Mouse (Mus musculus): ENCODE data around the gene Tmem28.

Gene Tmem28

DNA sequence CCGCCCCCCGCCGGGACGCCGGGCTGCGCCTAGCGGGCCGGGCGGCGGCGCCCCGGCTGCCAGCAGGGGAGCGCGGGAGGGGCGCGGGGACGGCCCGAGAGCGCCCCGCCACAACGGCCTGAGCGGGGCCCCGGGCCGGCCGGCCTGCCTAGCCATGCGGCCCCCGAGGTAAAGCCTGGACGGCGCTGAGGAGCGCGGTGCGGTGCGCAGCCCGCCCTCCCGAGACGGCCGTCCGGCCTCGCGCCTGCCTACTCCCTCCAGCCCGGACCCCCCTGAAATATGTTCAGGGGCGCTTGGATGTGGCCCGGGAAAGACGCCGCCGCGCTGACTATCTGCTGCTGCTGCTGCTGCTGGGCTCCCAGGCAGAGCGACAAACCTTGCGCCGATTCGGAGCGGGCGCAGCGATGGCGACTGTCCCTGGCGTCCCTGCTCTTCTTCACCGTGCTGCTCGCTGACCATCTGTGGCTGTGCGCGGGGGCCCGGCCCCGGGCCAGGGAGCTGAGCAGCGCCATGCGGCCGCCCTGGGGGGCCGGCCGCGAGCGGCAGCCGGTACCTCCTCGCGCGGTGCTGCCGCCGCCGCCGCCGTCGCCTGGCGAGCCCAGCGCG is at the start of gene Tmem28:
Tmem28 (plus strand) TSS at position 232 of the 606 bp plus-strand sequence.
- ATAC-seq (ENCODE audit: insufficient number of reproducible peaks, low FRiP score, low TSS enrichment): no peak

GRCm38 (mm10) chrX:99780308-99780707 is 40.5 kb upstream of the Tmem28 start:
- no peak for ATAC-seq (ENCODE audit: insufficient number of reproducible peaks, low FRiP score, low TSS enrichment)

DNA sequence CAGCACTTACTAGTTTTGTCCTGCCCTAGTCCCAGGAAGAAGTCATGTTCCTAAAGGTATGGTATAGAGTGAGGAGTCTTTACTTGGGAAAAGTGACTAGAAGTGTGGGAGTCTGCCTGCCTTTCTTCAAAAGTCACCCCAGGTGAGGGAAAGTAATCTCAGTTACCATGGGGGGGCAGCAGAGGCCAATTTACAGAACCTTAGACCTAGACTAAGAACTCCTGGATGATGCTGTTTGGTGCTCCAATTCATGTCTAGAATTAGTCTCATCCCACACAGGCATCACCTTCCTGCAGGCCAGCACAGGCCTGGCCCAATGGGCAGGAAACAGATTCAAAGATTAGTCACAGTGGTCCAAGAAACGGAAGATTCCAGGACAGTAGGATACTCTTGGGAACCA is 12.4 kb upstream of the Tmem28 start:
- no peak for ATAC-seq (ENCODE audit: insufficient number of reproducible peaks, low FRiP score, low TSS enrichment)

- peak; percentile 83 for ATAC-seq (ENCODE audit: insufficient number of reproducible peaks, low FRiP score, low TSS enrichment)
These were observed 1.4 kb upstream of the Tmem28 start for GRCm38 (mm10) chrX:99819395-99819935.

DNA sequence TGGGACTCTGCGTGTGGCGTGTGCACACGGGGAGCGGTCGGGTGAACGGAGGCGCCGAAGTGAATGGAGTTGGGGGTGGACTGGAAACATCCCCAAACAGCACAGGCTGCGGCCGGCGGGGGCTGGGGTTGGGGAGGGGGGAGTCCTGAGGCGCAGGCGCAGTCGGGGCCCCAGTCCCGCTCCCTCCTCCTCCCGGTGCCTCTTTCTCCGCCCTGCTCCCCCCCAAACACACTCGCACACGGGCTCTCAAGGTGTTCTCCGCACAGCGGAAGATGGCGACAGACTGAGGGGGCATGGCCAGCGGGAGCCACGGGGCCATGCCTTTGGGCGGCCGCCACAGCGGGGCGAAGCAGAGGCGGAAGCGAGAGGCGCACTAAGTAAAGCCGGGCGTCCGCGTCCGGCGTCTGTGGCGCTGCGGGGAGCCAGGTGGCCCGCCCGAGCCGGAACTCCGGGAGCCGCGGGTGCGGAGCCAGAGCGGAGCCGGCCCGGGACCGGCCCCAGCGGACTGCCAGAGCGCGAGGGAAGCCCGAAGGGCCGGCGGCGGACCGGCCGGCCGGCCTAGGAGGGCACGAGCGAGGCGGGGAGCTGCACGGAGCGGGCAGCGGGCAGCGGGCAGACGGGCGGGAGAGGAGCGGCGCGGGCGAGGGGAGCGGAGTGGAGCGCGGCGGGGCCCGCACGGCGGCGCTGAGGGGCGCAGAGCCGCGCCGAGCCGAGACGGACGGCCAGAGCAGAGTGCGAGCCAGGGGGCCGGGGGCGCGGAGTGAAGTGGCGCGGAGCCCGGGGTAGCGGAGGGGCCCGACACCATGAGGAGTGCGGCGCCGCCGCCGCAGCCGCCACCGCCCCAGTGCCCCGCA is 658 bp upstream of the Tmem28 start:
- ATAC-seq (ENCODE audit: insufficient number of reproducible peaks, low FRiP score, low TSS enrichment): peak; percentile 65

DNA sequence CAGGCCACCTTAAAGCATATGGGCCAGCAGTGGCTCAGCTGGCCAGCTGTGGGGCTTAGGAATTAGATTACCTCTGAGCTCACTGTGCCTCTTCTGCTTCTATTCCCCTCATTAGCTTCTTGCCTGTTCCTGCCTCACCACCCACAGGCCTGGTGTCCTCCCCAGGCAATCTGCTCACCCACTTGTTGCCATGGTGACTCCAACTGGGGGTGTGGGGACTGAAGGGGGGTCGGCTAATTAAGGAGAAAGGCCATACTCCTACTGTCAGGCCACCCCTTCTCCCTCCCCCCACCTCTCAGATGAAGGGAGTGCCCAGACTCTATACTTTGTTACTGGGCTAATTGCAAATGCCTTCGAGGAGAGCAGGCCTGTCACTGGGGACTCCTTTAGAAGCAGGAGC is 21.3 kb downstream of the Tmem28 start:
- ATAC-seq (ENCODE audit: insufficient number of reproducible peaks, low FRiP score, low TSS enrichment): no peak

GRCm38 (mm10) chrX:99853261-99853741 is 32.5 kb downstream of the Tmem28 start:
- ATAC-seq (ENCODE audit: insufficient number of reproducible peaks, low FRiP score, low TSS enrichment): no peak

DNA sequence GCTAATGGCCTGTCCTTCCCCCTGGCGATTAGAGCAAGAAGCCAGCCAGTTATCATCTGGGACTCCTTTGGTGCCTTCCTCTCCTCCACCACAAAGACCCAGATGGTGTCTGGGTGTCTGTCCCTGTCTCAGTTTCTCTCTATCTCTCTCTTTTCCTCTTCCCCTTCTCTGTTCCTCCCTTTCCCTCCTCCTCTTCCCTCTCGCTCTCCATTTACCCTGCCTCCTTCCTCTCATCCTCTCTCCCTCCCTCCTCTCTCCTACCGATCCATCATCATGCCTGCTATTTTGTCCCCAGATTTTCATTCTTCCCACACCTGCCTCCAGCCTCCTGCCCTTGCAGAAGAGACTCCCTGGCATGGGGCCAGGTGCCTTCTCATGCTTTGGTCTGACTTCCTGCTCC is 33.0 kb downstream of the Tmem28 start:
- ATAC-seq (ENCODE audit: insufficient number of reproducible peaks, low FRiP score, low TSS enrichment): no peak

GRCm38 (mm10) chrX:99872228-99872627 is 51.4 kb downstream of the Tmem28 start:
- ATAC-seq (ENCODE audit: insufficient number of reproducible peaks, low FRiP score, low TSS enrichment): no peak

- ATAC-seq (ENCODE audit: insufficient number of reproducible peaks, low FRiP score, low TSS enrichment): no peak
These were observed 51.9 kb downstream of the Tmem28 start for GRCm38 (mm10) chrX:99872632-99873201.

DNA sequence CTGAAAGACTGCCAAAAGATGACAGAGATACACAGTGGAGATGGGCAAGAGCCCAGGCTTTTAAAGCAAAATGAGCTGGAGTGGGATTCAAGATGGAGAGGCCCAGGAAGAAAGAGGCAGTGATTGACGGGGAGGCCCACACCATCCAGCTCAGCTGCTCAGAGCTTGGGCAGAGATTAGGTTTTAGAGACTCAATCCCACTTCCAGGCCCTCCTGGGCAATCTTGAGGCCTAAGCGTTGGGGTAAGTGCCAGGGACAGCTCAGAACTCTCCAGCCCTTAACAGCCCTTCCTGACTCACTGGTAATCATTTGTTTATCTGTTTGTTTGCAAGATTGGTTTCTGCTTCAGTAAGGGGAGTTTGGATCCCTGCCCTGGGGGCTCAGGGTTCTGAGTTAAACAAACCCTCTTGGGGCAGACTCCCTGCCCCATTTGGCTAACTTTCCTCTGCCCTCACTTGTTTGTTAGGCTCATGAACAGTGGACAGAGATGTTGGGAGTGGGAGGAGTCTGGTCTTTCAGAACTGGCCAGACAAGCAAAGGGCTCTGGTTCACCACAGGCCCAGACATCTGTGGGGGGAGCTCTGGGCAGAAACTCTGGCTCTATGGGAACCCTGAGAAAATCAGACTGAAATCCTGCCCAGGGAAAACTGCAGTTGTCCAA is 52.6 kb downstream of the Tmem28 start:
- no peak for ATAC-seq (ENCODE audit: insufficient number of reproducible peaks, low FRiP score, low TSS enrichment)

GRCm38 (mm10) chrX:99873920-99874296 is 53.1 kb downstream of the Tmem28 start:
- no peak for ATAC-seq (ENCODE audit: insufficient number of reproducible peaks, low FRiP score, low TSS enrichment)

- ATAC-seq (ENCODE audit: insufficient number of reproducible peaks, low FRiP score, low TSS enrichment): no peak
These were observed 56.0 kb downstream of the Tmem28 start for GRCm38 (mm10) chrX:99876781-99877180.

DNA sequence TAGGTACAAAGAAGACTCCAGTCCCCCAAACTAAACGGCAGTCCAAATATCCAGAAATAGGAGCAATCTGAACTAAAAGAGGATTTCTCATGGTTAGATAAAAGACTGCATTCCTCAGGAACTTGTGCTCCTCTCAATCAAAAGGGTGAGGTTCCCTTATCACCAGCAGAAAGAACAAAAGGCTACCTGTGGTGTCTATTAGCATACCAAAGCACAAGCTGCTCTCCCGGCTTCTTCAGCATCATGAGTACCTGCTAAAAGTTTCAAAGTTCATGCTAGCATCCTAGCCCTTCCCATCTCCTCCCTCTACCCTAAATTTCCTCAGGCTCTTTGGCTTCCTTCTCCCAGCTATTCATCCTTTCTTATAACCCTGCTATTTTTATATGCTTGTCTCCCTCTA is 62.6 kb downstream of the Tmem28 start:
- no peak for ATAC-seq (ENCODE audit: insufficient number of reproducible peaks, low FRiP score, low TSS enrichment)
